Mouse (Mus musculus) G1E (cell line): ENCODE data around the gene Nlgn3. TPM values are rescaled to one million over a fixed set of nuclear protein-coding genes. Genes with fewer than 3 reads are reported as not detected.

ENCODE experiments used
- ATAC-seq: 2 replicates; pipeline ENCODE4 v1.8.0; 2016; ENCODE audit warnings: mild to moderate bottlenecking; ENCODE audit not compliant: insufficient number of reproducible peaks, poor library complexity, low FRiP score, severe bottlenecking; ENCODE audit errors: extremely low read depth
- DNase-seq: peaks from one replicate; pipeline ENCODE4 v3.0.0; 2012; ENCODE audit warnings: low spot score
- H3K27me3 ChIP-seq: 2 replicates; pipeline ENCODE4 v1.6.1; 2012; ENCODE audit warnings: mild to moderate bottlenecking, low read length, inconsistent platforms; ENCODE audit not compliant: insufficient read depth
- H3K36me3 ChIP-seq: replicated peaks from 2 replicates; pipeline ENCODE3; 2012; ENCODE audit warnings: mild to moderate bottlenecking, inconsistent platforms
- H3K4me1 ChIP-seq: 2 replicates; pipeline ENCODE4 v1.6.1; 2012; ENCODE audit warnings: low read depth, low read length, inconsistent platforms, mixed read lengths; ENCODE audit not compliant: insufficient read depth
- H3K4me3 ChIP-seq: 2 replicates; pipeline ENCODE4 v1.5.1; 2012; ENCODE audit warnings: low read depth, mild to moderate bottlenecking, inconsistent platforms, low read length, moderate library complexity, mixed read lengths
- H3K9me3 ChIP-seq: replicated peaks from 2 replicates; pipeline ENCODE4 v1.6.1; 2012; ENCODE audit warnings: inconsistent platforms
- CTCF ChIP-seq: IDR thresholded peaks from 2 replicates; pipeline ENCODE4 v1.5.1; 2012; ENCODE audit warnings: low read depth, low read length, inconsistent platforms, mixed read lengths
- GATA1 ChIP-seq: IDR thresholded peaks from 2 replicates; pipeline ENCODE4 v1.6.1; 2012; ENCODE audit warnings: borderline replicate concordance, low read length, inconsistent platforms, mixed read lengths
- GATA2 ChIP-seq: IDR thresholded peaks from 2 replicates; pipeline ENCODE4 v1.6.1; 2012; ENCODE audit warnings: low read depth, low read length, inconsistent platforms, borderline replicate concordance
- POLR2AphosphoS5 ChIP-seq: IDR thresholded peaks from 2 replicates; pipeline ENCODE4 v1.6.1; 2012; ENCODE audit warnings: low read depth, low read length, inconsistent platforms; ENCODE audit not compliant: insufficient replicate concordance
- TAL1 ChIP-seq: conservative IDR thresholded peaks from 2 replicates; pipeline ENCODE4 v1.6.1; 2012; ENCODE audit warnings: low read depth, low read length, inconsistent platforms, mixed read lengths
- polyA plus RNA-seq: library from polyadenylated mRNA; stranded (reverse); fragments of >175 nt; gene quantifications from 2 replicates; pipeline ENCODE4 v1.2.3, GENCODE M21; 2012
- total RNA-seq, 2 experiments: library from RNA; stranded (forward) in 1 of 2; stranded (reverse) in 1 of 2; fragments of 200-1000 nt in 1 of 2; fragments of >200 nt in 1 of 2; fragmentation: Nextera tagmentation in 1 of 2; gene quantifications; 2 replicates each; pipeline ENCODE4 v1.2.3; 2014 to 2017

Gene Nlgn3
- not detected in 2 replicates for total RNA-seq (2014; fragmentation: Nextera tagmentation)
- 0.05 and 0.06 TPM in 2 replicates for total RNA-seq (2017)
- polyA plus RNA-seq, result 0.05 TPM in 1 of 2 replicates, not detected in the other

GRCm38 (mm10) chrX:101299055-101299454 lies at the start of gene Nlgn3:
Gene Nlgn3 (plus strand): TSS chrX:101299168.
- no peak for ATAC-seq

GRCm38 (mm10) chrX:101253952-101254729 lies 44.8 kb upstream of the Nlgn3 start, which contains the start of gene Foxo4:
Gene Foxo4 (plus strand): TSS chrX:101254528.
- TF ChIP-seq GATA2, result no peak
- TF ChIP-seq POLR2AphosphoS5, result no peak
- TF ChIP-seq TAL1, result no peak
- no peak for TF ChIP-seq GATA1
- TF ChIP-seq CTCF, result no peak
- Histone ChIP-seq H3K4me1 (peaks cover 34% of the 10 kb centered on the region), H3K36me3 (peaks cover 32% of the 10 kb centered on the region), H3K9me3 (no peaks in the 10 kb centered on the region), H3K27me3 (no peaks in the 10 kb centered on the region), H3K4me3 (peak within 1 kb of the TSS; percentile 76)
- peak; percentile 79 for ATAC-seq
- peak; percentile 72 for DNase-seq

More at GRCm38 (mm10) chrX:101299055-101299454, at the start of gene Nlgn3:
- peaks cover 40% of the 10 kb centered on the region for H3K36me3 ChIP-seq
- H3K4me3 ChIP-seq, result no peak within 1 kb of the TSS
- peaks cover 8% of the 10 kb centered on the region; the same call in 1 of the 2 replicates for H3K27me3 ChIP-seq
- no peak for DNase-seq
- peaks cover 6% of the 10 kb centered on the region; the same call in 1 of the 2 replicates for H3K4me1 ChIP-seq
- no peaks in the 10 kb centered on the region for H3K9me3 ChIP-seq
- no peak for TF ChIP-seq TAL1

- Histone ChIP-seq H3K4me1 (peaks cover 39% of the 10 kb centered on the region), H3K4me3 (peak overlapping the region; percentile 76), H3K36me3 (peaks cover 37% of the 10 kb centered on the region), H3K9me3 (no peaks in the 10 kb centered on the region), H3K27me3 (no peaks in the 10 kb centered on the region)
- ATAC-seq (no peak), DNase-seq (no peak)
- TF ChIP-seq GATA2 (no peak), CTCF (no peak)
Measured at GRCm38 (mm10) chrX:101254740-101255139, 44.2 kb upstream of the Nlgn3 start.

GRCm38 (mm10) chrX:101256603-101257002 lies 42.4 kb upstream of the Nlgn3 start:
- Histone ChIP-seq H3K9me3 (no peaks in the 10 kb centered on the region), H3K36me3 (peaks cover 37% of the 10 kb centered on the region), H3K4me3 (no peak overlapping the region; the same call in 1 of the 2 replicates), H3K4me1 (peaks cover 54% of the 10 kb centered on the region), H3K27me3 (no peaks in the 10 kb centered on the region)
- no peak for DNase-seq
- ATAC-seq, result no peak
- no peak for TF ChIP-seq POLR2AphosphoS5
- TF ChIP-seq GATA2, result no peak
- TF ChIP-seq CTCF, result no peak

- peak; percentile 69 for ATAC-seq
- peak; percentile 39 for DNase-seq
- Histone ChIP-seq H3K36me3 (peaks cover 37% of the 10 kb centered on the region), H3K4me1 (peaks cover 74% of the 10 kb centered on the region), H3K9me3 (no peaks in the 10 kb centered on the region), H3K27me3 (no peaks in the 10 kb centered on the region), H3K4me3 (peak overlapping the region; percentile 54; the same call in 1 of the 2 replicates)
- TF ChIP-seq GATA2 (no peak), POLR2AphosphoS5 (no peak), GATA1 (no peak), CTCF (no peak), TAL1 (no peak)
Measured at GRCm38 (mm10) chrX:101260441-101261325, 38.3 kb upstream of the Nlgn3 start.

- TF ChIP-seq TAL1, result no peak
- no peak for TF ChIP-seq POLR2AphosphoS5
- TF ChIP-seq GATA1, result no peak
- no peak for TF ChIP-seq GATA2
- TF ChIP-seq CTCF, result no peak
Measured at GRCm38 (mm10) chrX:101263892-101264291, 35.1 kb upstream of the Nlgn3 start, which contains the start of gene Gm614. Gene Gm614 (minus strand): TSS chrX:101263992.

More at GRCm38 (mm10) chrX:101263892-101264291, 35.1 kb upstream of the Nlgn3 start, which contains the start of gene Gm614:
- Histone ChIP-seq H3K4me1 (peaks cover 67% of the 10 kb centered on the region), H3K27me3 (no peaks in the 10 kb centered on the region), H3K36me3 (peaks cover 8% of the 10 kb centered on the region), H3K9me3 (no peaks in the 10 kb centered on the region), H3K4me3 (no peak within 1 kb of the TSS)
- ATAC-seq (no peak), DNase-seq (no peak)
